Mouse (Mus musculus) limb, embryonic 11.5 days (tissue): ENCODE results near the gene Qtrt2. TPM values are rescaled to one million over a fixed set of nuclear protein-coding genes. Genes with fewer than 3 reads are reported as not detected.

Experiments
- ATAC-seq: fragments of 200-750 bp; cut with Nextera tagmentation; 2 replicates; pipeline ENCODE4 v1.8.0; 2017; ENCODE audit warnings: low read depth; ENCODE audit not compliant: insufficient number of reproducible peaks, low FRiP score, low TSS enrichment
- DNase-seq: peaks from one replicate; pipeline ENCODE4 v3.0.0-alpha.2; 2015; ENCODE audit warnings: low spot score
- H3K27ac ChIP-seq: fragments of 300-500 bp; sonication (generic); replicated peaks from 2 replicates; pipeline ENCODE4 v1.5.1; 2014; ENCODE audit warnings: low read depth, mild to moderate bottlenecking, low read length
- H3K27me3 ChIP-seq: fragments of 300-500 bp; sonication (generic); 2 replicates; pipeline ENCODE4 v1.6.1; 2014; ENCODE audit warnings: mild to moderate bottlenecking, low read length, mixed read lengths; ENCODE audit not compliant: control insufficient read depth, insufficient read depth
- H3K36me3 ChIP-seq: fragments of 300-500 bp; sonication (generic); 2 replicates; pipeline ENCODE4 v1.6.1; 2014; ENCODE audit warnings: mild to moderate bottlenecking, low read length, moderate library complexity, mixed read lengths; ENCODE audit not compliant: control insufficient read depth, insufficient read depth
- H3K4me1 ChIP-seq: fragments of 300-500 bp; sonication (generic); 2 replicates; pipeline ENCODE4 v1.6.1; 2014; ENCODE audit warnings: low read length, mixed read lengths; ENCODE audit not compliant: control insufficient read depth, insufficient read depth
- H3K4me2 ChIP-seq: fragments of 300-500 bp; sonication (generic); 2 replicates; pipeline ENCODE4 v1.6.1; 2014; ENCODE audit warnings: low read depth, mild to moderate bottlenecking, moderate library complexity; ENCODE audit not compliant: severe bottlenecking
- H3K4me3 ChIP-seq: fragments of 300-500 bp; sonication (generic); 2 replicates; pipeline ENCODE4 v1.5.1; 2014; ENCODE audit warnings: low read depth, low read length
- H3K9ac ChIP-seq: fragments of 300-500 bp; sonication (generic); 2 replicates; pipeline ENCODE4 v1.6.1; 2014; ENCODE audit warnings: mild to moderate bottlenecking, low read length
- H3K9me3 ChIP-seq: fragments of 300-500 bp; sonication (generic); 2 replicates; pipeline ENCODE4 v1.6.1; 2016; ENCODE audit warnings: low read length; ENCODE audit not compliant: control insufficient read depth
- WGBS: fragments of 180-500 bp; shearing (Covaris S2); extraction: QIAGEN DNeasy Blood & Tissue Kit; methylation state at CpG from one replicate; pipeline ENCODE4 v1.1.7; 2014; 5-methylcytosine and 5-hydroxymethylcytosine counted together
- polyA plus RNA-seq: library from polyadenylated mRNA; unstranded; fragments of >200 nt; fragmentation: Nextera tagmentation; extraction: Ambion mirVana; gene quantifications from 2 replicates; pipeline ENCODE4 v1.2.1, GENCODE M21; 2014

Gene Qtrt2
- polyA plus RNA-seq, 1 experiment from 2014 or later: 40.1 TPM

DNA sequence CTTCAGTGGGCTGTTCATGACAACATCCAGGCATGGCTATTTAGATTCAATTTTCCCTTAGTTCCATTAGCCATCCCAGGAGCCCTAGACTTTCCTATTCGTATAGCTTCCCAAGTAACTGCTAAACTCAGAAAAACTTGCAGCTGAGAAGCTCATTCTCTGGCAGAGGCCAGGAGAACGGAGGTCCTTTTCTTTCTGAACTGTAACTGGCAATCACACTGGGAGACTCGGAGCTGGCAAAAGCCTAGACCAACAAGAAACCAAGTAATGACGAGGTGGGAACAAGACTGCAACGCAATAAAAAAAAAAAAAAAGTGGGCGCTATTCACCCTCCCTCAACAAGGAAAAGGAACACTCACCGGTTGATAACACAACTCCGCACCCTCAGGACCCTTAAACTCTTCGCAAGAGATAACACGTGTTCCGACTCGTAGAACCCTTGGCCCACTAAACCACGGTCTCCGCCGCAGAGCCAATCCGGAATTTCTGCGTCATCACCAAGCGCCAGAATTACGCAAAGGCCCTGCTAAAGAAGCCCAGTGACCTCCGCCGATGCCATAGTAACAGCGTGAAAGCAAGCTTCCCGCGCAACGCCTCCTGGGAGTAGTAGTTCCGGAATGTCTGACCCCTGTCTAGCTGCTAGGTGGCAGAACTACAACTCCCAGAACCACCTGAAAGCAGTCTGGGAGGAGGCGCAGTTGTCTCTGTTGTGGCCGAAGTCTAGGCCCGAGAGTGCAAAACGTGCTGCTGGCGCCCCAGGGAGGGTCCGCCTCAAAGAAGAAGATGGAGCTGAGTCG, 37.2 kb downstream of the Qtrt2 start, which contains the start of gene Ccdc191:
TSS of gene Ccdc191 (plus strand) at position 593 of the 797 bp plus-strand sequence.
- Histone ChIP-seq H3K9me3 (no peaks in the 10 kb centered on the region), H3K36me3 (no peaks in the 10 kb centered on the region), H3K4me2 (peak within 1 kb of the TSS; percentile 75), H3K4me1 (no peaks in the 10 kb centered on the region), H3K27me3 (no peaks in the 10 kb centered on the region), H3K4me3 (peak within 1 kb of the TSS; percentile 68), H3K27ac (peak within 1 kb of the TSS; percentile 42; the same call in 1 of the 2 replicates), H3K9ac (peak within 1 kb of the TSS; percentile 86)
- ATAC-seq (peak; percentile 100), DNase-seq (peak; percentile 100)
- under 1% methylated on average over 33 of the region's 33 CpGs for WGBS

DNA sequence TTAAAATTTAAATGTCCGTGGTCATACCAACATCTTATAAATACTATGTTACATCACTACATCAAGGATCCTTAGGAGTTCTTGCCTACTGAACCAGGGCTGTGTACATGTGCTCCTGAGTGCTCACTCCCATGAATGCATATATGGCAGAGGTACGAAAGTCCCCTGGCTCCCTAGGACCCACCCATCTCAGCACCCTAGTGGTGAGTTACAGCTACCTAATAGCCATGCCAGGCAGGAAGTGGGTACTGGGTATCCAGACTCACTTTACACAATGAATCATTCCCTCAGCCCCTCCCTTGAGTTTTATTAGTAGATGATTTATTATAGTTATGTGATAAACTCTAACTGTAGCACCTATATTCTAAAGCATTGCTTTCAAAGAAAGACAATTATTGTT, 44.3 kb downstream of the Qtrt2 start:
- Histone ChIP-seq H3K4me3 (no peak overlapping the region), H3K9me3 (no peaks in the 10 kb centered on the region), H3K27me3 (no peaks in the 10 kb centered on the region), H3K4me2 (no peak overlapping the region), H3K4me1 (no peaks in the 10 kb centered on the region), H3K9ac (no peak overlapping the region), H3K27ac (no peak overlapping the region), H3K36me3 (peaks cover 8% of the 10 kb centered on the region; the same call in 1 of the 2 replicates)
- no peak for DNase-seq
- no peak for ATAC-seq
- WGBS: 93% methylated on average over 2 of the region's 2 CpGs

GRCm38 (mm10) chr16:43881636-43882035, 45.0 kb downstream of the Qtrt2 start:
- H3K27me3 ChIP-seq: no peaks in the 10 kb centered on the region
- peaks cover 8% of the 10 kb centered on the region; the same call in 1 of the 2 replicates for H3K36me3 ChIP-seq
- no peaks in the 10 kb centered on the region for H3K9me3 ChIP-seq
- no peaks in the 10 kb centered on the region for H3K4me1 ChIP-seq
- no peak overlapping the region for H3K4me3 ChIP-seq
- H3K4me2 ChIP-seq: no peak overlapping the region
- DNase-seq: no peak
- ATAC-seq: no peak
- WGBS: 60% methylated on average over 3 of the region's 3 CpGs
- H3K9ac ChIP-seq: no peak overlapping the region
- H3K27ac ChIP-seq: no peak overlapping the region

DNA sequence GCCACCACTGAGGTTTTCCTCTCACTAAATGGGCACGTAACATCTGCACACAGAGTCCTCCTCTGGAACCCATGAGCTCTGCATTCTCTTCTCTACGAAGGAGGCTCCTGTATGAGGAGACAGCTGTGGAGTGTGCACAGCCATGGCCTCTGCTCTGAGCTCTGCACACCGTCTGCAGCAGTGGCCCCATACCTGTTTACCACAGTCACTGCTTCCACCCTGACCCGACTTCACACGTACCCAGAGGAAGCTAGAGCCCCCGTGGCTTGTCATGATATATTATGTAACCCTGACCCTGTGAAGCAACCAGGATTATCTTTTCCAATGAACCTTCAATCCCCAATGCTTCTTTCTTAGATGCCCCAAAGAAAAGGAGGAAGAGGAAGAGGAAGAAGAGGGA, 46.8 kb downstream of the Qtrt2 start:
- no peaks in the 10 kb centered on the region for H3K27me3 ChIP-seq
- WGBS: 86% methylated on average over 6 of the region's 6 CpGs
- ATAC-seq (no peak), DNase-seq (no peak)
- H3K9ac ChIP-seq: no peak overlapping the region
- peaks cover 11% of the 10 kb centered on the region; the same call in 1 of the 2 replicates for H3K36me3 ChIP-seq
- H3K4me1 ChIP-seq: no peaks in the 10 kb centered on the region
- no peaks in the 10 kb centered on the region for H3K9me3 ChIP-seq
- H3K4me3 ChIP-seq: no peak overlapping the region
- no peak overlapping the region for H3K27ac ChIP-seq
- no peak overlapping the region for H3K4me2 ChIP-seq

DNA sequence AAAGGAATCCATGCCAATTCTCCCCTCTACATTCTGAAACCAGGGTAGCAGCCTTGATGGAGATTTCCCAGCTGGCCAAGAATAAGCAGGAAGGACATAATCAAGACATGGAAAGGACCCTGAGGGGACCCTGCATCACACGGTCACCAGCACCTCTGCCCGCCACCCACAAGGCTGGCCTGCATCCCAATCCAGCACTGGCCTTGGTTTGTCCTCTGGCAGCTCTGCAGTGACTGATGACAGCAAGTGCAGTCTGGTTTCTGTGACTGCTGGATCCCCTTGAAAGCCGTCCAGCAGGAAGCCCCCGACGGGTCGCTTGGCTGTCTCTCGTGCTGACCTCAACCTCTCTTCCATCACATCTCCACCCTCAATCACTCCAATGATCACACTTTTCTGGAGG, 55.2 kb downstream of the Qtrt2 start:
- H3K27ac ChIP-seq: no peak overlapping the region
- no peak overlapping the region for H3K4me3 ChIP-seq
- no peak overlapping the region for H3K9ac ChIP-seq
- ATAC-seq: no peak
- no peak for DNase-seq
- WGBS: 92% methylated on average over 7 of the region's 7 CpGs
- peaks cover 3% of the 10 kb centered on the region; the same call in 1 of the 2 replicates for H3K36me3 ChIP-seq
- H3K9me3 ChIP-seq: no peaks in the 10 kb centered on the region
- H3K4me1 ChIP-seq: no peaks in the 10 kb centered on the region
- H3K27me3 ChIP-seq: no peaks in the 10 kb centered on the region
- no peak overlapping the region for H3K4me2 ChIP-seq

GRCm38 (mm10) chr16:43869805-43870204, 56.8 kb downstream of the Qtrt2 start:
- H3K27ac ChIP-seq: no peak overlapping the region

GRCm38 (mm10) chr16:43860624-43861023, 66.0 kb downstream of the Qtrt2 start:
- no peak for DNase-seq
- H3K9ac ChIP-seq: no peak overlapping the region
- H3K4me1 ChIP-seq: no peaks in the 10 kb centered on the region
- no peak overlapping the region for H3K4me2 ChIP-seq
- peaks cover 3% of the 10 kb centered on the region for H3K36me3 ChIP-seq
- no peaks in the 10 kb centered on the region for H3K27me3 ChIP-seq
- H3K4me3 ChIP-seq: no peak overlapping the region
- no peak overlapping the region for H3K27ac ChIP-seq
- no peaks in the 10 kb centered on the region for H3K9me3 ChIP-seq
- 81% methylated on average over 6 of the region's 6 CpGs for WGBS
- ATAC-seq: no peak

More at GRCm38 (mm10) chr16:43869805-43870204, 56.8 kb downstream of the Qtrt2 start:
- no peak overlapping the region for H3K9ac ChIP-seq
- ATAC-seq (no peak), DNase-seq (no peak)
- no peak overlapping the region for H3K4me3 ChIP-seq
- no peak overlapping the region for H3K4me2 ChIP-seq
- no peaks in the 10 kb centered on the region for H3K4me1 ChIP-seq
- peaks cover 3% of the 10 kb centered on the region; the same call in 1 of the 2 replicates for H3K36me3 ChIP-seq
- H3K9me3 ChIP-seq: no peaks in the 10 kb centered on the region
- H3K27me3 ChIP-seq: no peaks in the 10 kb centered on the region

DNA sequence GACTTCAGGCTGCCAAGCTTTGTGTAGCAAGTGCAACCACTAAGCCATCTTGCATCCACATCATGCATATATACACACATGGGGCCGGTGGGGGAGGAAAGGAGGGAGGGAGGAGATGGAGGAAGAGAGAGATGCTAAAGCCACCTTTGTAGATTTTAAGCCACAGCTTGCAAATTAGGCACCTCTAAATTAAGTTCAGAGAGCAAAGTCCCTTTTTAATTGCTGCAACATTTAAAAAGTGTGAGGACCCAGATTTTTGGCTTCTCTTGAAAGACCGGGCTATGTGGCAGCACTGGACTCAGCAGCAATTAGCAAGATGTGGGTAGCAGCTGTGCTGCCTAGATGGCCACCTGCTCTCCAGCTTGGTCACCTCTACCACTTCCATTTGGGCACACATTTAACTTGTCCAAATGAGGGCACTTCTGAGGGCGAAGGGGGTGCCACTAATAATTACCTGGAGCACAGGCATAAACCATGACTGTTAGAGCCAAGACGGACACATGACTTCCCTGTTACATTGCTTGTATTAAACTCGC, 67.6 kb downstream of the Qtrt2 start:
- H3K27ac ChIP-seq: no peak overlapping the region
- H3K9me3 ChIP-seq: no peaks in the 10 kb centered on the region
- H3K4me2 ChIP-seq: no peak overlapping the region
- no peak overlapping the region for H3K9ac ChIP-seq
- no peaks in the 10 kb centered on the region for H3K27me3 ChIP-seq
- no peak for ATAC-seq
- WGBS: 80% methylated on average over 5 of the region's 5 CpGs
- H3K4me1 ChIP-seq: no peaks in the 10 kb centered on the region
- H3K4me3 ChIP-seq: no peak overlapping the region
- peaks cover 3% of the 10 kb centered on the region; the same call in 1 of the 2 replicates for H3K36me3 ChIP-seq
- no peak for DNase-seq
